Mouse (Mus musculus): Measurements from ENCODE around the gene AI467606.
"Not testable (repeated sequence)": the region's sequence is repeated elsewhere in the genome, so short reads cannot be mapped to it uniquely, and the experiment has no call there.

The AI467606 gene

DNA sequence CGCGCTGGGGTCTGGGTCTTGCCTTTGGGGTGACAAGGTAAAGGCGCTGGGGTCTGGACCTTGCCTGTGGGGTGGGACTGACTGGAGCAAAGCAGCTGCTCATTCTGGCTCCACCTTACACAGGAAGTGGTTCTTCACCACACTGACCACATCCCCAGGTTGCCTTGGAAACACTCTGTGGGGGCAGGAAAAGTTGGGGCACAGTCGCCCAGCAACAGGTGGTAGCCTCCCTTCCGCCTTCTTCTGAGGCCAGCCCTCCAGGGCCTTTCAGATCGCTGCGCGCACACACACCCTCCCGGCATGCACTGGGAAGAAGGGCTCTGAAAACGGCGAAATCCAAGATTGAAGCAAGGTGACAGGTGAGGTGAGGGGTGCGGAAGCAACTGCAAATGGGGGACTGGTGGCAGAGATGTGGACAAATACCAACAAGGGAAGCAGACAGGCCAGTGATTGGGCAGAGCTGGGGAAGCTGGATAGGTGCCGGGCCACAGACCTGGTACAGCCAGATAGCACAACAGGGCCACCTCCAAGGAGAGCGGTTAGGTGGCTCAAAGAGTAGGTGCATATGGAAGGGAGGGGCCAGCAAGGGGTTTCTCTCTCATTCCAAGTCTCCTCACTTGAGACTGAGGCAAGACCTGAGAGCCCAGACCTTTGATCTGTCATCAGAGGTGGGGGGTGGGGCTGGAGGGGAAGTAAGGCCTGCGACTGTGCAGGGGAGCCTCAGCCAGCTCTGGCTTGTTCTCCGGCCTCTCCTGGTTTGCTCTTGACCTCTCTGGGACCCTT lies at the start of gene AI467606:
TSS of gene AI467606 (plus strand) at position 246 of the 783 bp plus-strand sequence.
- peak in 1 of 2 experiments; percentile 16 for DNase-seq (ENCODE audit: low spot score in 2 of 2)

DNA sequence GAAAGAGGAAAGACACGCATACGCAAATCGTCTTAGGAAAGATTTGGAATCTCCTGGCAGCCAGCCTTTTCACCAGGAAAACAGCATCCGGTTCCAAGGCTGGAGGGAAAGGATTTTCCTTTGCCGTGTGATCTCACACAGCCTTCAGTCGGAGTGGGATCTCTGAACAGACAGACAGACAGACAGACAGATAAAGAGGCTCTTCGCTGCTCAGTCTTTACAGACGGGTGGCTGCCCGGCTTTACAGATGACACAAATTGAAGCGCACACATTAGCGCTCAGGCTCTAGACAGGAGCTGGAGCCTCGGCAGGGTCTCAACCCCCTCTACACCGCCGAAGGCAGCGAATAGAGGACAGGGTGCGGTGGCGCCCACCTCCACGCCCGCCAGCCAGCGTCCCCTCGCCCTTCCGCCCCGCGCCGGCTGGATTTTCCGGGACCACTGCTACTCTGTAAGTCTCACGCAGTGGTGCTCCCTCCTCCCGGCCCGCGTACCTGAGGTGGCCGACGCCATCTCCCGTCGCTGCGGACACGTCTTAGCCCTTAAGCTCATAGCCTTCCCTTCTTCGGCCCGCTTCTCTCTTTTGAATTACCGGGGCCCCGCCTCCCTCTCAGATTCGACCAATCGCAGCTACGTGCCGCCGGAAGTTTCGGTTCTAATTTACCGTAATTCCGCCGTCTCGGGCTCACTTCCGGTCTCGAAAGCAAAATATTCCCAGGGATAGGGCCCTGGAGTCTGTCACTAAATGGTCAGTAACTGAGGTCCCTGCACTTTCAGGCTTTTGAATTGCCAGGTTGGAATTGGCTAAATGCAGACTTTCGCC lies 49.1 kb upstream of the AI467606 start, which contains the start of gene Kif22:
TSS of gene Kif22 (minus strand) at position 621 of the 822 bp plus-strand sequence.
- peak; percentile 82 to 87 for DNase-seq (ENCODE audit: low spot score in 2 of 2)

DNA sequence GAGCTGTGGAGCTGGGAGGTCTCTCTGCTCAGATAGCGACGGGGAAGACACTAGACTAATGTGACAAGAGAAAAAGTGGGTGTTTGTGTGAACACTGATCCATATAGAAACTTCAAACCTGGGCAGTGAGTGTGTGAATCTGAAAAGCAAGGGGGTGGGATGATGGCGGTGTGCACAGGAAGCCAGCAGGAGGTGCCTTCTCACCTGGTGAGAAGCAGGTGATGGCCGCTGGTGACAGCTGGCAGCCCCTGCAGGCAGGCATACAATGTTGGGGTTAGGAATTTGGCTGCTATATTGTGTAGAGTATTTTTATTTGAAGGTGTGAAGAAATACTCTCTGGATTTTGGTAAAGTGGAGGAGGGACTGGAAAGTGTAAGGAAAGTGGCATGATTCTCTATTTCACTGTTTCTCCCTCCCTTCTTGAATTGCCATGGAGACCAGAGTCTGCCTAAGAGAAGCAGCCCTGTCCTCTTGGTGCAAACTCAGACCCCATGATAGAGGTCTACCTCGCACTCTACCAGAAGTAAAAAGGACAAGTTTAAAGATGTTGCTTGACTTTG lies 36.1 kb upstream of the AI467606 start:
- no peak for DNase-seq (ENCODE audit: low spot score in 2 of 2)

DNA sequence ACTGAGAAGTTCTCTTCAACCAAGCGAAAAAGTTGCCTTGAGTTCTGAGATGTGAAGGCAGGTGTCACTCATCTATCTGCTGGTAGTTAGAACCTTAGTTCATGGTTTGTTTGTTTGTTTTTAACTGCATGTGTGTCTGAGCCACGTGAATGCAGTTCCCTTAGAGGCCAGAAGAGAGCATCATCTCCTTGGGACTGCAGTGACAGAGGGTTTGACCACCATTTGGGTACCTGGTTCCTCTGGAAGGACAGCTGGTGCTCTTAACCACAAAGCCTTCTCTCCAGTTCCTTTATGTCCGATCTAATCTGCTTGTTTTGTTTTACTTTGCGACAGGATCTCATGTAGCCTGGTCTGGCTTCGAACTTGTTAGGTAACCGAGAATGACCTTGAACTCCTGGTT lies 25.6 kb upstream of the AI467606 start:
- DNase-seq (ENCODE audit: low spot score in 2 of 2) = no peak

DNA sequence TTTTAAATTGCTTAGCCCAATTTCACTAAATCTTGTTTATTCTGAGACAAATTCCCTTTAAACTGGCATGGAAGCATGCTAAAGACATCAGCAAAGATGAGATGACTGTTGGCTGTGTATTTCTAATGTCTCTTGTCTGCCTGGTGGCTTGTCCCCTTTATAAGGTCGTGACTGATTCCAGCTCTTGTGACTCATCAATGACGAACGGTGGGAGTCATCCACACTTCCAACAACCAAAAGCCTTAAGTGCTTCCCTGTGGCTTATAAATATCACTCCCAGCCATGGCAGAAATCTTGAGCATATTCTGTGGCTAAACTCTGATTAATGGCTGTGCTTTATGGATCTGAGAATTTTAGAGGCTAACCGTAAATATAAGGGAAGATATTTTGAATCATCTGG lies 24.8 kb upstream of the AI467606 start:
- DNase-seq (ENCODE audit: low spot score in 2 of 2) = no peak

DNA sequence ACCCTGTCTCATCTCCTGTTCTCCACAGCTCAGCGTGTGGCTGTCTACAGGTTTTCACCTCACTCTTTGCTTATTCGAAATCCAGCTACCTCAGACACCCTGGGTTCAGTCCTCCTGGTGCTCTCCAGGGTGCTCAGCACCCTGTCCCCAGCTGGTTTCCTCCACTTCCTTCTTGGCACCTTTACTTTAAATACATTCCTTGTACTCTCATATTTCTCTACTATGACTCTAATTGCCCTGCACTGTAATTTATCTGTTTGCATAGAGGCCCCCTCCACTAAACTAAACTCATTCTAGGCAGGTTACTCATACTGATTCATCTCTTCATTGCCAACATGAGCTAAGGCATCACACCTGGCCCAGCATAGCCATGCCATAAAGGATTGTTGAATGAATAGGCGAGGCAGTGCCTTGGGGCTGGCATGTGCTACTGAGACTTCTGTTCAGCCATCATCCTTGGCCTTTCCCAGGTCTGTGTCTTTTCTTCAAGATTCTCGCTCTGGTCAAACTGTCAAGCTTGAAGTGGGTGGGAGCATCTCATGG lies 20.2 kb upstream of the AI467606 start:
- DNase-seq (ENCODE audit: low spot score in 2 of 2) = no peak

DNA sequence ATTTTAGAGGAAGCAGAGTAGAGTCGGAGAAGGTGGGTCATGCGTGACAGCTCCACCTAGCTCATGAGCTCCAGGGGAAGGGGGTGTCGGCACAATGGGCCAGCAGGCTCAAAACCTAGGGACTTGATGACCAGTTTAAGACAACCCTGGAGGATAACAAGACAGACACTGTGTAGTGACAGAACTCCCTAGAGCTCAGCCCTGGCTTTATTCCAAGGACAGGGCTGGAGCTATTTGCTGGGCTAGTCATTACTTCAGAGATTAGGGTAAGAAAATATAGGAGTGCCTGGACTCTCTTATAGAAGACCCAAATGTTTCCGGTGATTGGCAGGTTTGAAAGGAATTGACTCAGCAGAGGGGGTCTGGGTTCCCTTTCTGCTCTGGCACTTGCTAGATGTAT lies 17.9 kb upstream of the AI467606 start:
- no peak for DNase-seq (ENCODE audit: low spot score in 2 of 2)

DNA sequence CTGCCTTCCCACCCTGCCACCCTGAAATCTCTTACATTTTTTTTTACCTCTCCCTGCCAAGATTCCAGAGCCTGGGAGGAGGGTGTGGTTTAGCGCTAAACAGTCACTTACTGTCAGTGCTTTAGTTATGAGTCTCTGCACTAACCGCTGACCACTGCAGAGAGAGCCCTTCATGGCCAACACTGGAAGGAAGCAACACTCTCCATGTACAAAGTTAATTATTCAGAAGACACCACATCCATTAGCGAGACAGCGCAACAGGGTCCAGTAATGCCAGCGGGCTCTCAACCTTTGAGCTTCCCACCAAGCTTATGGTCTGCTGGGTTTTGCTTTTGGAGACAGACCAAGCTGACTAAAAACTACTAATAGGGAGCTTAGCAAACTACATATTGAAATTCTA lies 15.0 kb upstream of the AI467606 start:
- no peak for DNase-seq (ENCODE audit: low spot score in 2 of 2)

DNA sequence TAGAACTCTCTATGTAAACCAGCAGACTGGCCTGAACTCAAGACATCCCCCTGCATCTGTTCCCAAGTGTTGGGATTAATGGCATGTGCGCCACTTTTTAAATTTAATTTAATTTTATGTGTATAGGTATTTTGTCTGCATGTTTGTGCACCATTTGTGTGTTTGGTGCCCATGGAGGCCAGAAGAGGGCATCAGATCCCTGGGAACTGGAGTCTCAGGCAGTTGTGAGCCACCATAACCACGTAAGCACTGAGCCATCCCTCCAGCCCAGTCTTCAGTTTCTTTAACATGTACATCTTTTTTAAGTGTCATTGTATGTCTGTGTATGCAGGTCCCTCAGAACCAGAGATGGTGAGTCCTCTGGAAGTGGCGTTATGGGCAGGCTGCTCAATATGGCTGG lies 13.5 kb upstream of the AI467606 start:
- DNase-seq (ENCODE audit: low spot score in 2 of 2) = no peak

DNA sequence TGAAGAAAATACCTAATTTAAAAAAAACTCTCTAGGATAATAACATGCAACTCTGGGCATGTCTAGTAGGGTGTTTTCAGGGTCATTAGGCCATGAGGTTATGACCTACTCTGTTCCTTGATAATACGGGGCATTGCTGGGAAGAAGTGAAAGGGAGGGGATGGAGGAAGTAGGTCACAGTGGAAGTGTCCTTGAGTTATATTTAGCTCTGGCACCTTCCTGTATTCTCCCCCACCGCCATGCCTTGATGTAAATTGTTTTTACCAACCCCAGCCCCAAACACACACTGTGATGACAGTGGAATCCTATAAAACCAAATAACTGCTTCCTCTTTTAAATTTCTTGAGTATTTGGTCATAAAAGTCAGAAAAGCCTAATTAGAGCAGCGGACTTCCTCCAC lies 11.1 kb upstream of the AI467606 start:
- DNase-seq (ENCODE audit: low spot score in 2 of 2) = no peak

DNA sequence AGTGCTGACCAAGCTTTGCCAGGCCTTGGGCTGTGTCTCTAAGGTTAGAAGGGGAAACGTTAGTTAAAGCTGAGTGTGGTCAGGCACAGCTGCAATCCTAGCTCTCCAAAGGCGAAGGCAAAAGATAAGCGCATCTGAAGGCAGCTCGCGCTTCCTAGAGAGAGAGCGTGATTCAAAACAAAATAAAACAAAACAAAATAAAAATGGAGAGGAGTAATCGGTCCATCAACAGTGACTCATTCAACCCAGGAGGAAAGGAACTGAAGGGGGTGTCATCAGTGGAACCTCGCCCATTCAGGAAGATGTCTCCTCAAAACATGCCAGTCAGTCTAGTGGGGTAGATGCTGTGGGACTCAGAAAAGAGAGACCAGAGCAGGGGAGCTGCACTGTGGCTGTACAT lies 8.9 kb upstream of the AI467606 start:
- no peak for DNase-seq (ENCODE audit: low spot score in 2 of 2)

DNA sequence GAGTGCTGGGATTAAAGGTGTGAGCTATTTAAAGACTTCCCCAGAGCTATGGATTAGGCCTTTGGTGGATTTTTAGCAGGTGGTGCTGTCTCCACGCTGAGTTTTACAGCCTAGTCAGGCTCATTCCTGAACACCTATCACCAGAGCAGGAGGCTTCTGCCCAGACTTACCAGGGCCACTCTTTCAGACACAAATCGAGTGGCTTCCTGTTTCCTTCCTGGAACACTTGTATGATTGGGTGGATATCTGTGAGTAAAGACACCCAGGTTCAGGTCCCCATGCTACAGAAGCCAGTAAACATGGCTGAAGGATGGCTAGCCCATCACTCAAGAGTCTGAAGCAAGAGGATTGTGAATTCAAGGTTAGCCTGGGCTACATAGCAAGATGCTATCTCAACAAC lies 8.2 kb upstream of the AI467606 start:
- no peak for DNase-seq (ENCODE audit: low spot score in 2 of 2)

DNA sequence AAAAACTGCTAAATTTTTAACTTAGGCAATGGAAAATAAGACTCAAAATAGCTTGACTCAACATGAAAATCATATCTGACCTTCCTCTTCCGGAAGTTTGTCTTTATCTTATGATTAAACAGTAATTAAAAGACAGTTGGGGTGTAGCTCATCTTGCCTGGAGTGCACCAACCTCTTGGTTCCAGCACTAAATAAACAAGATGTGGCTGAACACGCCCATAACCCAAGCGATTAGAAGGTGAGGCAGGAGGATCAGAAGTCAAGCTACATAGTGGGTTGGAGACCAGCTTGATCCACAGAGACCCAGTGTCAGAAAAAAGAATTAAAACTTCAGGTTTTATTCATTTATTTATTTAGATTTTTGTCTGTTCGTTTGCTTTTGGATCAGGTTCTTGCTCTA lies 7.5 kb upstream of the AI467606 start:
- DNase-seq (ENCODE audit: low spot score in 2 of 2) = no peak

DNA sequence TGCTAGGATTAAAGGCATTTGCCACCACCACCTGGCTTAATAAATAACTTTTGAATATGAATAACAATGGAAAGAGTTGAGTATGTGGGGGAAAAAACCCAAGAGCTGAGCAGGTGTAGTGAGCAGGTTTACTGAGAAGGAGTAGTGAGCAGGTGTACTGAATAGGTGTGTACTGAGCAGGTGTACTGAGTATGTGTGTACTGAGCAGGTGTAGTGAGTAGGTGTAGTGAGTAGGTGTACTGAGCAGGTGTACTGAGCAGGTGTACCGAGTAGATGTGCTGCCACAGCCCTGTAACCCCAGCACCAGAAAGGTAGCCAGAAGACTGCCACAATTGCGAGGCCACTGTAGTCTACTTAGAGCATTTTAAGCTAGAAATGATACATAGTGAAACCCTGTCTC lies 6.4 kb upstream of the AI467606 start:
- no peak for DNase-seq (ENCODE audit: low spot score in 2 of 2)

DNA sequence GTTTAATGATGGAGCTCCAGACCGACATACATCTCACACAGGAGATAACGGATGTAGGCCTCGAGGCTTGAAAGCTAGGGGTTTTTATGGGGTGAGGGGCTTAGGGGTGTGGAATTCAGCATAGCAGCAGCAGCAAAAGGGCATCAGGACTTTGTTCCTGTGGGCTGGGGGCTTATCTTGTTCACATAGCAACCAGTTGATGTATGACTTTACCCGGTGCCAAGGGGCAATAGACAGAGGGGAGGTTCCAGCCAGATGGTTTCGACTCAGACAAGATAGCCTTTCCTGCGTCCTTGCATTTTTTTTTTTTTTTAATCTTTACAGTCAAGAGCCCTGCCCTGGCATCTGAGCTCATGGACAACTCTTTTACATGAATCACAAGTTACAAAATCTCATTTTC lies 5.4 kb upstream of the AI467606 start:
- not testable (repeated sequence) for DNase-seq (ENCODE audit: low spot score in 2 of 2)

DNA sequence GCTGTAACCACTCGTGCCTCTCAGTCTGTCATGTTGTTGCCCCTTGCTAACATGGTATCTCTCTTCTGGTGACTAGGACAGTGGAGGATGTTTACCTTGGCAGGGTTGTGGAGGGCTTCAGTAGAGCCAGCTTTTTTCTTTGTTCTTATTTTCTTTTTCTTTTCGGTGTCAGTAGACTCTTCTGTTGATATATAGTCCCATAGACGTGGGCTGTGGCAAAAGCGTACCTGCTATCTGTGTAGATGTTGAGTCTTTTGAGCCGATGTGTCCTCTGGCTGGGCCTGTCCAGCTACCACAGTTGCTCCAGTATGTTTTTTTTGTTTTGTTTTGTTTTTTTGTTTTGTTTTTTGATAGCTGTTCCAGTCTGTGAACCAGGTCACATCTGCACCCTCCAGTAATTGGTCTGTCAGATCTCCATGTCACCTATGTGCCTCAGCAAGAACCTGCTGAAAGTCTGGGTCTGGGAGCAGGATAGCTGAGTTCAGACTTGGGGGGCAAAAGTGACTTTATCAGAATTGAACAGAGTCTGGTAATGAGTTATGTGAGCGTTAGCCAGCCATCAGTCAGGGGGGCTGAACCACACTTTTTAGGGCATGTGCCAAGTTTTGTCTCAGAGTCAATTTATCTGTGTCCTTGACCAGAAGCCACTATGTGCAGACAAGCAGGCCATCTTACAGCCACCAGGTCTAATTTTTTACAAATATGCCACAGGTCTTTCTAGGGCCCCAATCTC lies 3.7 kb upstream of the AI467606 start, which contains the start of gene Zg16:
TSS of gene Zg16 (minus strand) at position 51 of the 733 bp plus-strand sequence.
- not testable (repeated sequence) for DNase-seq (ENCODE audit: low spot score in 2 of 2)

DNA sequence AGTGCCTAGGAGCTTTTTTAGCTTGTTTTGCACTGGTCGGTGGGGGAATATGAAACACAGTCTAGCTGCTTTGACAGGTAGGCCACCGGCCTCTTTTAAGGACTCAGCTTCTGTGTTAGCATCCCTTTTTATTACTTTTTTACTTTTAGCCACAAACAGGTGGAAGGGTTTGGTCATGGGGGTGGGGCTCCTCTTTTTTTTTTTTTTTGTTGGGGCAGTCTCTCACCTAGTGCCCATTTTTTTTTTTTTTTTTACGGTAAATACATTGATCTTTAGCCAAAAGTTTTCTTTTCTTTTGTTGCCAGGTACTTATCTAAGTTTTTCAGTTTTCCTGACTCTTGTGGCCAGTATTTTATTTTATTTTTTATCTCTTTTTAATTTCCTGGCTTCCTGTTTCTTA lies 3.1 kb upstream of the AI467606 start:
- DNase-seq (ENCODE audit: low spot score in 2 of 2) = no peak

DNA sequence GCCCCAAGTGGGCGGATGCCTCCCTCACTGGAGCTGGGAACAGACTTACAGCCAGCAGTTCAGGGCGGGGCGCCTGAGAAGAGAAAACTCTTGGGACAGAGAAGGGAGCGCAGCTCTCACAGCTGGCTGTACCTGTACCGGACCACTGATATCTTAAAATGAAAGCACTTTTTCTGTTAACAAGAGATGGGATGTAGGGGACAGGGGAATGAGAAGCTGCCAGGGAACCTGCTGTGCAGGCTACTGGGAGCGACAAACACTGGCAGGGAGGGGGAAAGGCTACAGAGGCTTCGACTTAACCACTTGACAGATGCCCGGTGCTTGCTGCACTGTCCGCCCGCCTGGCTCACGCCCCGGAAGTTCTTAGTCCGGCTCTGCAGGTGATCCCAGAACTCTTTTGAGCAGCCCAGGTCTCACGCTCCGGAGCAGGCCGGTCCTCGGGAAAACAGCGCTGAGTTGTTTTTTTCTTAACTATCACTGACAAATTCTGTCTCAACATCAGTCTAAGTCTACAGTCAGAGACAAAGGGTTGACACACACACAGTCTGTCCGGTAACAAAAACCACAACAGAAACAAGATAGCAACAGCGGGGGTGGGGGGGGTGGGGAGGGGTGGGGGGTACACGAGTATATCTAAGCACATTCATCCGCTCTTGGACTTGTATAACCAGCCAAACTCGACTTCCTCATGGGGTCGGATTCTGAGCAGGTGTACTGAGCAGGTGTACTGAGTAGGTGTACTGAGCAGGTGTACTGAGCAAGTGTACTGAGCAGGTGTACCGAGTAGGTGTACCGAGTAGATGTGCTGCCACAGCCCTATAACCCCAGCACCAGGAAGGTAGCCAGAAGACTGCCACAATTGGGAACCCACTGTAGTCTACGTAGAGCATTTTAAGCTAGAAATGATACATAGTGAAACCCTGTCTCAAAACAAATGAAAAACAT lies 2.0 kb upstream of the AI467606 start:
- peak in 1 of 2 experiments; percentile 31 for DNase-seq (ENCODE audit: low spot score in 2 of 2)

DNA sequence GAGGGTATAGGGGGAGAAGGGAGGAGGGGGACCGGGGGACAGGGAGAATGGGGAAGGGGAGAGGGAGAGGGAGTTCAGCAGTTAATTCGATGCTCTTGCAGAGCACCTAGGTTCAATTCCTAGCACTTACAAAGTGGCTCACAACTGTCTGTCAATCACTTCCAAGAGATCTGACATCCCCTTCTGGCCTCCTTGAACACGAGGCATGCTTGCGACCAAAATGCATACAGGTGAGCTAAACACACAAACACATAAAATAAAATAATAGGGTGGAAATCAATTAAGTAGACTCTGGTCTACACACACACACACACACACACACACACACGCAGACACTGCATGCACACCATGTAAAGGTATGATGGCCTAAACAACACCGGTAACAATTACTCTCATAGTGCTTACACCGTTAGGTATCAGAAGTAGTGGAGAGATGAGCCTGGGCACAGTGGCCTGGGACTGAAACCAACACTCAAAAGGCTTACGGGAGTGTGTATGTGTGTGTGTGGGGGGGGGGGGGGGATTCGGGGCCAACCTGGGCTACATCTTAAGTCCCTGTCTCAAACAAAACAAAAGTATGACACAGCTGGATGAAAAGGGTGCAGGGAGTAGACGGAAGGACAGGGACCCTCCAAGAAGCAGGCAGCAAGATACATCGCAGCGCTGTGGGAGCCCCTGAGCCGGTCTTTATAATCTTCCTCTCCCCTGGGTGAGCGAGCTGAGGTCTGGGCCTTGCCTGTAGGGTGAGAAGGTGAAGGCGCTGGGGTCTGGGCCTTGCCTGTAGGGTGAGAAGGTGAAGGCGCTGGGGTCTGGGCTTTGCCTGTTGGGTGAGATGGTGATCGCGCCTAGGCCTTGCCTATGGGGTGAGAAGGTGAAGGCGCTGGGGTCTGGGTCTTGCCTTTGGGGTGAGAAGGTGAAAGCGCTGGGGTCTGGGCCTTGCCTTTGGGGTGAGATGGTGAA lies 725 bp upstream of the AI467606 start:
- DNase-seq (ENCODE audit: low spot score in 2 of 2) = no peak

Data from urinary bladder, adult 18-20 months (tissue).